Mouse (Mus musculus) limb, embryonic 13.5 days (tissue): ENCODE data around the gene Slc12a5. TPM values are rescaled to one million over a fixed set of nuclear protein-coding genes. Genes with fewer than 3 reads are reported as not detected.

Source experiments
- ATAC-seq: fragments of 200-750 bp; cut with Nextera tagmentation; 2 replicates; pipeline ENCODE4 v1.8.0; 2017; ENCODE audit warnings: low read depth, moderate number of reproducible peaks, moderate TSS enrichment; ENCODE audit not compliant: low FRiP score
- H3K27ac ChIP-seq: fragments of 300-500 bp; sonication (generic); 2 replicates; pipeline ENCODE4 v1.5.1; 2015; ENCODE audit warnings: inconsistent platforms, mild to moderate bottlenecking, moderate library complexity
- H3K27me3 ChIP-seq: fragments of 300-500 bp; sonication (generic); 2 replicates; pipeline ENCODE4 v1.6.1; 2015; ENCODE audit warnings: mild to moderate bottlenecking, inconsistent platforms
- H3K36me3 ChIP-seq: fragments of 300-500 bp; sonication (generic); 2 replicates; pipeline ENCODE4 v1.6.1; 2015; ENCODE audit warnings: inconsistent platforms, mild to moderate bottlenecking, moderate library complexity
- H3K4me1 ChIP-seq: fragments of 300-500 bp; sonication (generic); 2 replicates; pipeline ENCODE4 v1.6.1; 2015; ENCODE audit warnings: inconsistent platforms
- H3K4me2 ChIP-seq: fragments of 300-500 bp; sonication (generic); replicated peaks from 2 replicates; pipeline ENCODE4 v1.6.1; 2015; ENCODE audit warnings: inconsistent platforms, mild to moderate bottlenecking, moderate library complexity
- H3K4me3 ChIP-seq: fragments of 300-500 bp; sonication (generic); 2 replicates; pipeline ENCODE4 v1.5.1; 2015; ENCODE audit warnings: moderate library complexity, mild to moderate bottlenecking, inconsistent platforms
- H3K9ac ChIP-seq: fragments of 300-500 bp; sonication (generic); 2 replicates; pipeline ENCODE4 v1.6.1; 2015; ENCODE audit warnings: mild to moderate bottlenecking, inconsistent platforms
- H3K9me3 ChIP-seq: fragments of 300-500 bp; sonication (generic); 2 replicates; pipeline ENCODE4 v1.6.1; 2016; ENCODE audit warnings: inconsistent platforms
- WGBS: fragments of 180-500 bp; shearing (Covaris S2); methylation state at CpG from one replicate; pipeline ENCODE4 v1.1.7; 2015; 5-methylcytosine and 5-hydroxymethylcytosine counted together
- polyA plus RNA-seq: library from polyadenylated mRNA; unstranded; fragments of >200 nt; fragmentation: Nextera tagmentation; extraction: Ambion mirVana; gene quantifications from 2 replicates; pipeline ENCODE4 v1.2.1, GENCODE M21; 2015

The Slc12a5 gene
- polyA plus RNA-seq, 1 experiment from 2014 or later: 1.2 TPM

- ATAC-seq: no peak
- no peaks in the 10 kb centered on the region for H3K4me1 ChIP-seq
- no peak overlapping the region for H3K4me3 ChIP-seq
- no peaks in the 10 kb centered on the region for H3K27me3 ChIP-seq
- H3K9ac ChIP-seq: no peak overlapping the region
- no peak overlapping the region for H3K27ac ChIP-seq
- WGBS: 86% methylated on average over 10 of the region's 10 CpGs
- no peak overlapping the region for H3K4me2 ChIP-seq
- peaks cover 79% of the 10 kb centered on the region for H3K36me3 ChIP-seq
- no peaks in the 10 kb centered on the region for H3K9me3 ChIP-seq
These were observed 49.7 kb downstream of the Slc12a5 start for GRCm38 (mm10) chr2:165010351-165010750.

GRCm38 (mm10) chr2:165014935-165015334 is 54.3 kb downstream of the Slc12a5 start:
- Histone ChIP-seq H3K4me1 (no peaks in the 10 kb centered on the region), H3K9me3 (no peaks in the 10 kb centered on the region), H3K27me3 (no peaks in the 10 kb centered on the region), H3K4me3 (no peak overlapping the region), H3K27ac (no peak overlapping the region), H3K9ac (no peak overlapping the region), H3K4me2 (no peak overlapping the region), H3K36me3 (peaks cover 61% of the 10 kb centered on the region)
- no peak for ATAC-seq
- 95% methylated on average over 5 of the region's 5 CpGs for WGBS

- no peaks in the 10 kb centered on the region for H3K4me1 ChIP-seq
- no peaks in the 10 kb centered on the region for H3K9me3 ChIP-seq
- H3K9ac ChIP-seq: no peak overlapping the region
- H3K4me3 ChIP-seq: no peak overlapping the region
- H3K4me2 ChIP-seq: no peak overlapping the region
- ATAC-seq: no peak
- no peak overlapping the region for H3K27ac ChIP-seq
- no peaks in the 10 kb centered on the region for H3K27me3 ChIP-seq
- whole genome bisulfite sequencing: 92% methylated on average over 3 of the region's 3 CpGs
- H3K36me3 ChIP-seq: peaks cover 45% of the 10 kb centered on the region
These were observed 59.9 kb downstream of the Slc12a5 start for GRCm38 (mm10) chr2:165020490-165020889.

GRCm38 (mm10) chr2:165027163-165027562 is 66.6 kb downstream of the Slc12a5 start:
- Histone ChIP-seq H3K4me2 (no peak overlapping the region), H3K4me3 (no peak overlapping the region), H3K36me3 (peaks cover 8% of the 10 kb centered on the region), H3K27me3 (no peaks in the 10 kb centered on the region), H3K4me1 (peaks cover 9% of the 10 kb centered on the region), H3K9ac (no peak overlapping the region), H3K27ac (no peak overlapping the region), H3K9me3 (no peaks in the 10 kb centered on the region)
- ATAC-seq: no peak
- WGBS: 74% methylated on average over 1 of the region's 1 CpGs

- no peak overlapping the region for H3K9ac ChIP-seq
- H3K4me3 ChIP-seq: peak overlapping the region; percentile 82
- no peak overlapping the region for H3K27ac ChIP-seq
- H3K36me3 ChIP-seq: no peaks in the 10 kb centered on the region
- ATAC-seq: no peak
- H3K27me3 ChIP-seq: no peaks in the 10 kb centered on the region
- H3K4me1 ChIP-seq: peaks cover 33% of the 10 kb centered on the region
- WGBS: 41% methylated on average over 3 of the region's 3 CpGs
- peak overlapping the region; percentile 85 for H3K4me2 ChIP-seq
- H3K9me3 ChIP-seq: no peaks in the 10 kb centered on the region
These were observed 71.9 kb downstream of the Slc12a5 start for GRCm38 (mm10) chr2:165032533-165032932.

GRCm38 (mm10) chr2:165033306-165033705 is 72.7 kb downstream of the Slc12a5 start:
- Histone ChIP-seq H3K9me3 (no peaks in the 10 kb centered on the region), H3K4me2 (peak overlapping the region; percentile 85), H3K4me3 (peak overlapping the region; percentile 82), H3K4me1 (peaks cover 33% of the 10 kb centered on the region), H3K36me3 (no peaks in the 10 kb centered on the region), H3K9ac (peak overlapping the region; percentile 94), H3K27ac (no peak overlapping the region), H3K27me3 (no peaks in the 10 kb centered on the region)
- WGBS: 46% methylated on average over 6 of the region's 6 CpGs
- no peak for ATAC-seq

GRCm38 (mm10) chr2:165034131-165035057 is 73.8 kb downstream of the Slc12a5 start, which contains the start of gene Ncoa5:
TSS of gene Ncoa5 (minus strand) at chr2:165034867.
- peak within 1 kb of the TSS; percentile 85 for H3K4me2 ChIP-seq
- peak within 1 kb of the TSS; percentile 82 for H3K4me3 ChIP-seq
- H3K4me1 ChIP-seq: peaks cover 33% of the 10 kb centered on the region
- peak; percentile 98 for ATAC-seq
- peak within 1 kb of the TSS; percentile 78 for H3K27ac ChIP-seq
- H3K36me3 ChIP-seq: no peaks in the 10 kb centered on the region
- WGBS: under 1% methylated on average over 88 of the region's 111 CpGs
- H3K9me3 ChIP-seq: no peaks in the 10 kb centered on the region
- peak within 1 kb of the TSS; percentile 94 for H3K9ac ChIP-seq
- no peaks in the 10 kb centered on the region for H3K27me3 ChIP-seq

GRCm38 (mm10) chr2:165035058-165035431 is 74.4 kb downstream of the Slc12a5 start:
- Histone ChIP-seq H3K4me1 (peaks cover 33% of the 10 kb centered on the region), H3K4me3 (peak overlapping the region; percentile 82; the same call in 1 of the 2 replicates), H3K4me2 (peak overlapping the region; percentile 85), H3K9ac (no peak overlapping the region), H3K27ac (peak overlapping the region; percentile 78), H3K36me3 (no peaks in the 10 kb centered on the region), H3K9me3 (no peaks in the 10 kb centered on the region), H3K27me3 (no peaks in the 10 kb centered on the region)
- no peak for ATAC-seq
- WGBS: 27% methylated on average over 5 of the region's 5 CpGs

GRCm38 (mm10) chr2:165037415-165037814 is 76.8 kb downstream of the Slc12a5 start:
- H3K4me1 ChIP-seq: peaks cover 21% of the 10 kb centered on the region
- ATAC-seq: no peak
- no peak overlapping the region for H3K9ac ChIP-seq
- no peak overlapping the region for H3K27ac ChIP-seq
- WGBS: 65% methylated on average over 4 of the region's 4 CpGs
- H3K27me3 ChIP-seq: 0 out of 2 replicates have a peak, but pooled peaks cover 4% of the 10 kb centered on the region
- H3K9me3 ChIP-seq: no peaks in the 10 kb centered on the region
- no peaks in the 10 kb centered on the region for H3K36me3 ChIP-seq
- no peak overlapping the region for H3K4me2 ChIP-seq
- H3K4me3 ChIP-seq: no peak overlapping the region

- H3K9me3 ChIP-seq: no peaks in the 10 kb centered on the region
- H3K27me3 ChIP-seq: 0 out of 2 replicates have a peak, but pooled peaks cover 14% of the 10 kb centered on the region
- H3K9ac ChIP-seq: no peak overlapping the region
- no peaks in the 10 kb centered on the region for H3K36me3 ChIP-seq
- H3K4me2 ChIP-seq: no peak overlapping the region
- H3K27ac ChIP-seq: no peak overlapping the region
- H3K4me1 ChIP-seq: no peaks in the 10 kb centered on the region
- no peak for ATAC-seq
- WGBS: 67% methylated on average over 5 of the region's 5 CpGs
- H3K4me3 ChIP-seq: no peak overlapping the region
These were observed 81.5 kb downstream of the Slc12a5 start for GRCm38 (mm10) chr2:165042126-165042525.

GRCm38 (mm10) chr2:165043090-165043636 is 82.6 kb downstream of the Slc12a5 start:
- no peak for ATAC-seq
- Histone ChIP-seq H3K9me3 (no peaks in the 10 kb centered on the region), H3K4me1 (no peaks in the 10 kb centered on the region), H3K4me2 (peak overlapping the region; percentile 35), H3K4me3 (no peak overlapping the region), H3K27ac (no peak overlapping the region), H3K36me3 (no peaks in the 10 kb centered on the region), H3K27me3 (0 out of 2 replicates have a peak, but pooled peaks cover 14% of the 10 kb centered on the region), H3K9ac (no peak overlapping the region)
- WGBS: 6% methylated on average over 17 of the region's 17 CpGs

GRCm38 (mm10) chr2:165043729-165044128 is 83.1 kb downstream of the Slc12a5 start:
- ATAC-seq: no peak
- H3K27me3 ChIP-seq: 0 out of 2 replicates have a peak, but pooled peaks cover 14% of the 10 kb centered on the region
- H3K4me3 ChIP-seq: no peak overlapping the region
- 62% methylated on average over 2 of the region's 2 CpGs for WGBS
- H3K4me1 ChIP-seq: no peaks in the 10 kb centered on the region
- no peak overlapping the region for H3K9ac ChIP-seq
- no peak overlapping the region for H3K27ac ChIP-seq
- H3K9me3 ChIP-seq: no peaks in the 10 kb centered on the region
- no peak overlapping the region for H3K4me2 ChIP-seq
- H3K36me3 ChIP-seq: no peaks in the 10 kb centered on the region
